Mouse (Mus musculus) megakaryocyte, embryonic 14.5 days (primary cell): ENCODE results near the gene Cd44.

Experiments
- FLI1 ChIP-seq: IDR thresholded peaks from 2 replicates; pipeline ENCODE4 v1.6.1; 2012; ENCODE audit warnings: low read length, inconsistent platforms, mixed read lengths
- GATA1 ChIP-seq: IDR thresholded peaks from 3 replicates; pipeline ENCODE4 v1.6.1; 2012; ENCODE audit warnings: mixed read lengths, low read length, inconsistent platforms, borderline replicate concordance

DNA sequence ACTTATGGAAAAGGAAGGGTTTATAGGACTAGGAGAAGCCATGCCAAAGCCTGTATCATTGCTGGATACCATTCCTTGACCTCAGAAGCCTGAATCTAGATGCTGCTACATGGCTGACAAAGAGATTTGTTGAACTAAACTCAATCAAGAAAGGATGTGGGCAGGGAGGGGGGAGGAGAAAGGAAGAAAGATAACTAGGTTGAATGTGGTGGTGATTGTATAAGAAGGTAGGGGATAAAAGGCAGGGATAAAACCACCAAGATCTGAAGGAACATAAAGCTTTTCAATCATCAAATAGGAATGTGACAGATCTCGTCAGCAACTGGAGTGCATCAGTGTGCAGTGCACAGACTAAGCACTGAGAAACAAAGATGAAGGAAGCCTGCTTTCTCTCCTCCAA, 7.9 kb upstream of the Cd44 start:
- TF ChIP-seq GATA1, result no peak
- TF ChIP-seq FLI1, result no peak
